Mouse (Mus musculus) intestine, postnatal 0 days (tissue): ENCODE measurements around the gene Med13l. TPM values are rescaled to one million over a fixed set of nuclear protein-coding genes. Genes with fewer than 3 reads are reported as not detected.
A peak's percentile ranks its signal among the peaks of the same experiment; 100 is the strongest.

Source experiments
- ATAC-seq: fragments of 200-750 bp; cut with Nextera tagmentation; 2 replicates; pipeline ENCODE4 v1.8.0; 2017; ENCODE audit warnings: mild to moderate bottlenecking, moderate TSS enrichment, moderate library complexity
- H3K27ac ChIP-seq: fragments of 300-500 bp; sonication (generic); 2 replicates; pipeline ENCODE4 v1.5.1; 2014; ENCODE audit warnings: mild to moderate bottlenecking, low read depth, low read length, moderate library complexity
- H3K27me3 ChIP-seq: fragments of 300-500 bp; sonication (generic); replicated peaks from 2 replicates; pipeline ENCODE4 v1.6.1; 2014; ENCODE audit warnings: low read length, mixed read lengths; ENCODE audit not compliant: control insufficient read depth, insufficient read depth
- H3K36me3 ChIP-seq: fragments of 300-500 bp; sonication (generic); 2 replicates; pipeline ENCODE4 v1.6.1; 2014; ENCODE audit warnings: mild to moderate bottlenecking, moderate library complexity; ENCODE audit not compliant: control insufficient read depth, insufficient read depth
- H3K4me1 ChIP-seq: fragments of 300-500 bp; sonication (generic); replicated peaks from 2 replicates; pipeline ENCODE4 v1.6.1; 2014; ENCODE audit warnings: antibody characterized with exemption, low read length, mixed read lengths; ENCODE audit not compliant: control insufficient read depth, insufficient read depth
- H3K4me2 ChIP-seq: fragments of 300-500 bp; sonication (generic); replicated peaks from 2 replicates; pipeline ENCODE4 v1.6.1; 2014; ENCODE audit warnings: low read depth, mild to moderate bottlenecking, moderate library complexity
- H3K4me3 ChIP-seq: fragments of 300-500 bp; sonication (generic); 2 replicates; pipeline ENCODE4 v1.5.1; 2014; ENCODE audit warnings: low read depth, low read length
- H3K9ac ChIP-seq: fragments of 300-500 bp; sonication (generic); 2 replicates; pipeline ENCODE4 v1.6.1; 2014; ENCODE audit warnings: mild to moderate bottlenecking, low read depth, low read length
- H3K9me3 ChIP-seq: fragments of 300-500 bp; sonication (generic); 2 replicates; pipeline ENCODE4 v1.6.1; 2016; ENCODE audit warnings: mixed run types; ENCODE audit not compliant: control insufficient read depth
- CTCF ChIP-seq: sonication (generic); IDR thresholded peaks from 2 replicates; pipeline ENCODE4 v1.5.1; 2016; ENCODE audit warnings: low read depth, mild to moderate bottlenecking, control low read depth, antibody characterized with exemption, moderate library complexity
- WGBS: fragments of 180-500 bp; shearing (Covaris S2); extraction: QIAGEN DNeasy Blood & Tissue Kit; methylation state at CpG from one replicate; pipeline ENCODE4 v1.1.7; 2014; 5-methylcytosine and 5-hydroxymethylcytosine counted together
- polyA plus RNA-seq: library from polyadenylated mRNA; unstranded; fragments of >200 nt; fragmentation: Nextera tagmentation; extraction: Ambion mirVana; gene quantifications from 2 replicates; pipeline ENCODE4 v1.2.1, GENCODE M21; 2015

Gene Med13l
- polyA plus RNA-seq, 1 experiment from 2014 or later: 5.1 TPM

- WGBS: 83% methylated on average over 4 of the region's 4 CpGs
- Histone ChIP-seq H3K27ac (no peak overlapping the region), H3K36me3 (no peaks in the 10 kb centered on the region), H3K4me3 (no peak overlapping the region), H3K4me1 (0 out of 2 replicates have a peak, but pooled peaks cover 2% of the 10 kb centered on the region), H3K9ac (no peak overlapping the region), H3K4me2 (no peak overlapping the region), H3K27me3 (no peaks in the 10 kb centered on the region), H3K9me3 (no peaks in the 10 kb centered on the region)
- no peak for ATAC-seq
- TF ChIP-seq CTCF: no peak
Measured at GRCm38 (mm10) chr5:118700978-118701377, 140.5 kb downstream of the Med13l start.

- H3K4me1 ChIP-seq: 0 out of 2 replicates have a peak, but pooled peaks cover 2% of the 10 kb centered on the region
- H3K4me3 ChIP-seq: no peak overlapping the region
- H3K27ac ChIP-seq: no peak overlapping the region
- H3K4me2 ChIP-seq: no peak overlapping the region
- WGBS: 45% methylated on average over 9 of the region's 9 CpGs
- no peak overlapping the region for H3K9ac ChIP-seq
- no peaks in the 10 kb centered on the region for H3K36me3 ChIP-seq
- ATAC-seq: no peak
- H3K9me3 ChIP-seq: no peaks in the 10 kb centered on the region
- no peaks in the 10 kb centered on the region for H3K27me3 ChIP-seq
- TF ChIP-seq CTCF: no peak
Measured at GRCm38 (mm10) chr5:118702674-118703073, 142.2 kb downstream of the Med13l start.

- H3K4me3 ChIP-seq: no peak overlapping the region
- H3K36me3 ChIP-seq: no peaks in the 10 kb centered on the region
- no peaks in the 10 kb centered on the region for H3K27me3 ChIP-seq
- H3K4me1 ChIP-seq: 0 out of 2 replicates have a peak, but pooled peaks cover 2% of the 10 kb centered on the region
- no peak overlapping the region for H3K4me2 ChIP-seq
- H3K9ac ChIP-seq: no peak overlapping the region
- 92% methylated on average over 3 of the region's 3 CpGs for WGBS
- ATAC-seq: no peak
- no peaks in the 10 kb centered on the region for H3K9me3 ChIP-seq
- no peak overlapping the region for H3K27ac ChIP-seq
- peak; percentile 72 for TF ChIP-seq CTCF
Measured at GRCm38 (mm10) chr5:118704148-118704547, 143.7 kb downstream of the Med13l start.

- Histone ChIP-seq H3K9me3 (no peaks in the 10 kb centered on the region), H3K4me3 (no peak overlapping the region), H3K9ac (no peak overlapping the region), H3K4me2 (no peak overlapping the region), H3K4me1 (0 out of 2 replicates have a peak, but pooled peaks cover 2% of the 10 kb centered on the region), H3K27ac (no peak overlapping the region), H3K36me3 (no peaks in the 10 kb centered on the region), H3K27me3 (no peaks in the 10 kb centered on the region)
- TF ChIP-seq CTCF: no peak
- 82% methylated on average over 9 of the region's 9 CpGs for WGBS
- ATAC-seq: no peak
Measured at GRCm38 (mm10) chr5:118704960-118705359, 144.5 kb downstream of the Med13l start.

- Histone ChIP-seq H3K27me3 (no peaks in the 10 kb centered on the region), H3K4me3 (no peak overlapping the region), H3K36me3 (no peaks in the 10 kb centered on the region), H3K9me3 (no peaks in the 10 kb centered on the region), H3K27ac (no peak overlapping the region), H3K4me1 (0 out of 2 replicates have a peak, but pooled peaks cover 2% of the 10 kb centered on the region), H3K4me2 (no peak overlapping the region), H3K9ac (no peak overlapping the region)
- 71% methylated on average over 6 of the region's 6 CpGs for WGBS
- TF ChIP-seq CTCF: no peak
- no peak for ATAC-seq
Measured at GRCm38 (mm10) chr5:118706009-118706408, 145.5 kb downstream of the Med13l start.

GRCm38 (mm10) chr5:118706414-118706813 lies 145.9 kb downstream of the Med13l start:
- no peak for TF ChIP-seq CTCF
- Histone ChIP-seq H3K4me3 (no peak overlapping the region), H3K27me3 (no peaks in the 10 kb centered on the region), H3K27ac (no peak overlapping the region), H3K4me1 (0 out of 2 replicates have a peak, but pooled peaks cover 2% of the 10 kb centered on the region), H3K9me3 (no peaks in the 10 kb centered on the region), H3K36me3 (no peaks in the 10 kb centered on the region), H3K9ac (no peak overlapping the region), H3K4me2 (no peak overlapping the region)
- WGBS: 67% methylated on average over 3 of the region's 3 CpGs
- no peak for ATAC-seq

- no peaks in the 10 kb centered on the region for H3K27me3 ChIP-seq
- no peak for ATAC-seq
- H3K27ac ChIP-seq: no peak overlapping the region
- no peaks in the 10 kb centered on the region for H3K36me3 ChIP-seq
- no peak overlapping the region for H3K4me3 ChIP-seq
- H3K9me3 ChIP-seq: no peaks in the 10 kb centered on the region
- H3K9ac ChIP-seq: no peak overlapping the region
- H3K4me2 ChIP-seq: no peak overlapping the region
- WGBS: 69% methylated on average over 5 of the region's 5 CpGs
- 0 out of 2 replicates have a peak, but pooled peaks cover 2% of the 10 kb centered on the region for H3K4me1 ChIP-seq
- TF ChIP-seq CTCF: no peak
Measured at GRCm38 (mm10) chr5:118707501-118707900, 147.0 kb downstream of the Med13l start.
